Mouse (Mus musculus): Measurements from ENCODE around the gene Pltp. TPM values are rescaled to one million over a fixed set of nuclear protein-coding genes. Genes with fewer than 3 reads are reported as not detected.

Pltp gene
- polyA plus RNA-seq, 1 experiment from 2014 or later = 28.7 TPM

- no peak for ATAC-seq
- H3K4me3 ChIP-seq (replicated peaks) = peak overlapping the region; percentile 79
- H3K27ac ChIP-seq = peak overlapping the region; percentile 92
- peak overlapping the region; percentile 85 for H3K9ac ChIP-seq
- H3K4me1 ChIP-seq (replicated peaks) = peaks cover 13% of the 10 kb centered on the region
- H3K9me3 ChIP-seq = no peaks in the 10 kb centered on the region
- peak overlapping the region; percentile 99 for H3K4me2 ChIP-seq (replicated peaks)
- peaks cover 16% of the 10 kb centered on the region; the same call in 1 of the 2 replicates for H3K36me3 ChIP-seq
- H3K27me3 ChIP-seq (replicated peaks) = no peaks in the 10 kb centered on the region
- 57% methylated on average over 16 of the region's 16 CpGs for WGBS
Measured at GRCm38 (mm10) chr2:164832032-164832747, 25.3 kb downstream of the Pltp start.

GRCm38 (mm10) chr2:164831029-164831428 is 26.5 kb downstream of the Pltp start:
- Histone ChIP-seq H3K4me1 (replicated peaks) (peaks cover 13% of the 10 kb centered on the region), H3K4me2 (replicated peaks) (no peak overlapping the region), H3K9ac (no peak overlapping the region), H3K27ac (no peak overlapping the region), H3K36me3 (peaks cover 14% of the 10 kb centered on the region), H3K27me3 (replicated peaks) (no peaks in the 10 kb centered on the region), H3K4me3 (replicated peaks) (no peak overlapping the region), H3K9me3 (no peaks in the 10 kb centered on the region)
- WGBS = 89% methylated on average over 10 of the region's 10 CpGs
- no peak for ATAC-seq

GRCm38 (mm10) chr2:164829090-164829489 is 28.4 kb downstream of the Pltp start:
- Histone ChIP-seq H3K9ac (no peak overlapping the region), H3K27me3 (replicated peaks) (no peaks in the 10 kb centered on the region), H3K36me3 (peaks cover 21% of the 10 kb centered on the region), H3K27ac (no peak overlapping the region), H3K4me2 (replicated peaks) (no peak overlapping the region), H3K4me3 (replicated peaks) (no peak overlapping the region), H3K9me3 (no peaks in the 10 kb centered on the region), H3K4me1 (replicated peaks) (peaks cover 5% of the 10 kb centered on the region)
- WGBS = 92% methylated on average over 1 of the region's 1 CpGs
- ATAC-seq = no peak

- no peak within 1 kb of the TSS for H3K4me3 ChIP-seq (replicated peaks)
- WGBS = 84% methylated on average over 6 of the region's 6 CpGs
- no peaks in the 10 kb centered on the region for H3K27me3 ChIP-seq (replicated peaks)
- H3K27ac ChIP-seq = no peak within 1 kb of the TSS
- peaks cover 8% of the 10 kb centered on the region for H3K4me1 ChIP-seq (replicated peaks)
- no peak within 1 kb of the TSS for H3K9ac ChIP-seq
- H3K4me2 ChIP-seq (replicated peaks) = no peak within 1 kb of the TSS
- H3K36me3 ChIP-seq = peaks cover 21% of the 10 kb centered on the region
- no peak for ATAC-seq
- no peaks in the 10 kb centered on the region for H3K9me3 ChIP-seq
Measured at GRCm38 (mm10) chr2:164828437-164828836, 29.1 kb downstream of the Pltp start, which contains the start of gene Spata25. Spata25 (minus strand) TSS chr2:164828537.

- H3K4me1 ChIP-seq (replicated peaks) = peaks cover 7% of the 10 kb centered on the region
- H3K27me3 ChIP-seq (replicated peaks) = no peaks in the 10 kb centered on the region
- no peak overlapping the region for H3K4me3 ChIP-seq (replicated peaks)
- WGBS = 87% methylated on average over 16 of the region's 16 CpGs
- H3K9me3 ChIP-seq = no peaks in the 10 kb centered on the region
- H3K27ac ChIP-seq = no peak overlapping the region
- peaks cover 21% of the 10 kb centered on the region for H3K36me3 ChIP-seq
- H3K9ac ChIP-seq = no peak overlapping the region
- no peak for ATAC-seq
- no peak overlapping the region for H3K4me2 ChIP-seq (replicated peaks)
Measured at GRCm38 (mm10) chr2:164827146-164827850, 30.2 kb downstream of the Pltp start.

- no peak overlapping the region for H3K4me3 ChIP-seq (replicated peaks)
- H3K36me3 ChIP-seq = peaks cover 21% of the 10 kb centered on the region
- no peaks in the 10 kb centered on the region for H3K27me3 ChIP-seq (replicated peaks)
- ATAC-seq = no peak
- no peak overlapping the region for H3K9ac ChIP-seq
- H3K27ac ChIP-seq = no peak overlapping the region
- WGBS = 94% methylated on average over 17 of the region's 17 CpGs
- H3K9me3 ChIP-seq = no peaks in the 10 kb centered on the region
- no peak overlapping the region for H3K4me2 ChIP-seq (replicated peaks)
- peaks cover 6% of the 10 kb centered on the region; the same call in 1 of the 2 replicates for H3K4me1 ChIP-seq (replicated peaks)
Measured at GRCm38 (mm10) chr2:164825521-164825920, 32.0 kb downstream of the Pltp start.

GRCm38 (mm10) chr2:164823969-164824368 is 33.5 kb downstream of the Pltp start:
- H3K36me3 ChIP-seq = peaks cover 21% of the 10 kb centered on the region
- H3K9me3 ChIP-seq = no peaks in the 10 kb centered on the region
- 90% methylated on average over 4 of the region's 4 CpGs for WGBS
- H3K4me1 ChIP-seq (replicated peaks) = peaks cover 6% of the 10 kb centered on the region; the same call in 1 of the 2 replicates
- ATAC-seq = no peak
- H3K27ac ChIP-seq = no peak overlapping the region
- peak overlapping the region; percentile 71; the same call in 1 of the 2 replicates for H3K4me2 ChIP-seq (replicated peaks)
- H3K27me3 ChIP-seq (replicated peaks) = no peaks in the 10 kb centered on the region
- H3K4me3 ChIP-seq (replicated peaks) = no peak overlapping the region
- no peak overlapping the region for H3K9ac ChIP-seq

GRCm38 (mm10) chr2:164823181-164823585 is 34.3 kb downstream of the Pltp start:
- Histone ChIP-seq H3K36me3 (peaks cover 21% of the 10 kb centered on the region), H3K4me1 (replicated peaks) (peaks cover 6% of the 10 kb centered on the region; the same call in 1 of the 2 replicates), H3K9me3 (no peaks in the 10 kb centered on the region), H3K27me3 (replicated peaks) (no peaks in the 10 kb centered on the region), H3K4me3 (replicated peaks) (peak overlapping the region; percentile 56), H3K4me2 (replicated peaks) (peak overlapping the region; percentile 71), H3K9ac (peak overlapping the region; percentile 58), H3K27ac (peak overlapping the region; percentile 25; the same call in 1 of the 2 replicates)
- WGBS = 2% methylated on average over 10 of the region's 10 CpGs
- ATAC-seq = peak; percentile 75

GRCm38 (mm10) chr2:164822636-164823165 is 34.8 kb downstream of the Pltp start, which contains the start of gene Zswim1:
Zswim1 (plus strand) TSS chr2:164822686.
- WGBS = 2% methylated on average over 32 of the region's 32 CpGs
- Histone ChIP-seq H3K27me3 (replicated peaks) (no peaks in the 10 kb centered on the region), H3K9ac (peak within 1 kb of the TSS; percentile 58), H3K9me3 (no peaks in the 10 kb centered on the region), H3K4me1 (replicated peaks) (peaks cover 9% of the 10 kb centered on the region), H3K27ac (peak within 1 kb of the TSS; percentile 25; the same call in 1 of the 2 replicates), H3K4me2 (replicated peaks) (peak within 1 kb of the TSS; percentile 71), H3K4me3 (replicated peaks) (peak within 1 kb of the TSS; percentile 56), H3K36me3 (peaks cover 16% of the 10 kb centered on the region)
- peak; percentile 100 for ATAC-seq

- no peaks in the 10 kb centered on the region for H3K9me3 ChIP-seq
- H3K4me3 ChIP-seq (replicated peaks) = no peak overlapping the region
- ATAC-seq = no peak
- 81% methylated on average over 6 of the region's 6 CpGs for WGBS
- no peak overlapping the region for H3K27ac ChIP-seq
- peaks cover 7% of the 10 kb centered on the region for H3K36me3 ChIP-seq
- no peak overlapping the region for H3K9ac ChIP-seq
- H3K27me3 ChIP-seq (replicated peaks) = no peaks in the 10 kb centered on the region
- H3K4me1 ChIP-seq (replicated peaks) = peaks cover 16% of the 10 kb centered on the region
- H3K4me2 ChIP-seq (replicated peaks) = no peak overlapping the region
Measured at GRCm38 (mm10) chr2:164821060-164821459, 36.5 kb downstream of the Pltp start.

- Histone ChIP-seq H3K36me3 (no peaks in the 10 kb centered on the region), H3K9me3 (no peaks in the 10 kb centered on the region), H3K4me1 (replicated peaks) (peaks cover 9% of the 10 kb centered on the region), H3K27me3 (replicated peaks) (no peaks in the 10 kb centered on the region), H3K9ac (no peak overlapping the region), H3K4me2 (replicated peaks) (no peak overlapping the region), H3K27ac (no peak overlapping the region), H3K4me3 (replicated peaks) (no peak overlapping the region)
- no peak; the same call in 1 of the 2 replicates for ATAC-seq
- 54% methylated on average over 5 of the region's 5 CpGs for WGBS
Measured at GRCm38 (mm10) chr2:164817703-164818102, 39.8 kb downstream of the Pltp start.

- Histone ChIP-seq H3K36me3 (no peaks in the 10 kb centered on the region), H3K4me1 (replicated peaks) (peaks cover 9% of the 10 kb centered on the region), H3K27me3 (replicated peaks) (no peaks in the 10 kb centered on the region), H3K4me3 (replicated peaks) (no peak overlapping the region), H3K4me2 (replicated peaks) (no peak overlapping the region), H3K9me3 (no peaks in the 10 kb centered on the region), H3K9ac (no peak overlapping the region), H3K27ac (no peak overlapping the region)
- WGBS = 70% methylated on average over 6 of the region's 6 CpGs
- ATAC-seq = no peak
Measured at GRCm38 (mm10) chr2:164817206-164817605, 40.3 kb downstream of the Pltp start.

All from intestine, embryonic 15.5 days (tissue).